Mouse (Mus musculus): ENCODE results near the gene Phpt1. TPM values are rescaled to one million over a fixed set of nuclear protein-coding genes. Genes with fewer than 3 reads are reported as not detected.
A peak's percentile ranks its signal among the peaks of the same experiment; 100 is the strongest.

The Phpt1 gene
- polyA plus RNA-seq, 1 experiment from 2014 or later = 149 TPM

DNA sequence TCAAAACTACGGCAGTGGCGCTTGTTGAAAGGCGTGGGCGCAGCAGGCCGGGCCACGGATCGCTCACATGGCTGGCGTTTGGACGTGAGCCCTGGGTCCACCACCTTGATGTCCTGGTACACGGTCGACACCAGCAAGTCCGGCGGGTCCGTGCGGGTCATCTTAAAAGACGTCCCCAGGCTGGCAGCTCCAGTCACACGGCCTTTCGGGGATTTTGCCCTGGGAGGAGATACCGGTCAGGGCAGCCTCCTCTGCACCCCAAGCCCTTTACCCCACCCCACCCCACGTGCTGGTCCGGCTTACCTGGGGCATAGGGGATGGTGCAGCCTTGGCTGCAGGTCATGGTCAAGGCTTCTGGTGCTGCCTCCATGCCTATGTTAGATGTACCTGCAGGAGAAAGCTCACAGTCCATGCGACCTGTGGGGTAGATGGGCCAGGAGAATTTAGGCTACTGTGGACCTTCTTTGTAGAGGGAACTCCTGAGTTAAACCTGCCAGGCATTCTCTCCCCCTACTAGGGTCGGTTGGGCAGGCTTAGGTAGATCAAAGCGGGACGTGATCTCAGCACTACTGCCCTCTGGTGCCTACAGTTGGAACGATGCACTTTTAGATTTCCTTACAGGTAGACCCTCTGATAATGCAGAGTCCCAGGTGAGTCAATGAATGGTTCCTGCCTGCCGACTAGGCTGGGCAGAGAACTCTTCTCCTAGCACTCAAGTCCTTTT lies 4.9 kb upstream of the Phpt1 start:
- no peak overlapping the region for H3K9ac ChIP-seq (ENCODE audit: low read depth, low read length)

DNA sequence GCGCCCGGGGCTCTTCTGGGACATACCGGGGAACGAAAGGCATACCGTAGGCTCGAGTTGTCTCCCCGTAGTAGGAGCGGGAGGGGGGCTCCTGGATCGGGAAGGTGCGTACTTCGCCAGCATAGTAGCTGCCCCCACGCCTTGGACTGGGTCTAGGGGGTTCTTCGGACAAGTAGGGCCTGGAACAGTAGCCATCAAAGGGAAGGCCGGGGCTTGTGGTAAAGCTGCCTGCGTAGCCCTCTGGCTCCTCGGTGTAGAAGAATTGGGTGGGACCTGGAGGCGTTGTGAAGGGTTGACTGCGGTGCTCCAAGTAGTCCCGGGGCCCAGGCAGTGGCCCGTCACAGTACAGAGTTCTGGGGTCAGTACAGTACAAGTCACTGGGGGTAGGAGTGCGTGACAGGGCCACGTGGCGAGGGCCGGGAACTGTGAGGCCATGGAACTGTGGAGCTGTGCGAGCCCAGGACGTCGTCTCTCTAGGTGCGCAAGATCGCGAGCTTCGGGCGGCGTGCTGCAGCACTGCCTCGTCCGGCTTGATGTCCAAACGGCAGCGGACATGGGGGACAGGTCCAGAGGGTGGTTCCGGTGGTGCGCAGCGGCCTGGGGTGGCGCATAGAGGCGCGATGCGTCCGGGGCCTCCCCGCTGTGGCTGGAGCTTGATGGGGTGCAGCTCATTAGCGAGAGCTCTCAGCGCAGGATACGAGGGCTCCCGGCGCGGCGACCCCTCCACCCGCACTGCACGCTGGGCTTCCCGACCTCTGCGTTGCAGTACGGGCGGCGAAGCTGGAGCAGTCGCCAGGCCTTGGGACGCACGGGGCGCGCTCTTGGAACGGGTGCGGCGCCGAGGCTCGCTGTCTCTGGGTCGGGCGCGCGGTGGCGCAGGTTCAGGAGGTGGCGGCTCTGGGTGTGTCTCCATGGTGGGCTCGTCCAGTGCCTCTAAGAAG lies 4.0 kb upstream of the Phpt1 start:
- H3K4me3 ChIP-seq (ENCODE audit: low read depth, low read length) = peak overlapping the region; percentile 3
- no peak overlapping the region for H3K27ac ChIP-seq (ENCODE audit: low read length)
- peaks cover 18% of the 10 kb centered on the region; the same call in 1 of the 2 replicates for H3K36me3 ChIP-seq (ENCODE audit: control insufficient read depth, insufficient read depth, low read length)
- peaks cover 49% of the 10 kb centered on the region for H3K27me3 ChIP-seq (ENCODE audit: control insufficient read depth, insufficient read depth, low read depth, low read length)
- H3K9ac ChIP-seq (ENCODE audit: low read depth, low read length) = no peak overlapping the region
- H3K4me2 ChIP-seq (ENCODE audit: low read length) = peak overlapping the region; percentile 8; the same call in 1 of the 2 replicates
- H3K4me1 ChIP-seq (ENCODE audit: control insufficient read depth, insufficient read depth, low read length) = peaks cover 52% of the 10 kb centered on the region
- 12% methylated on average over 75 of the region's 77 CpGs for WGBS
- no peaks in the 10 kb centered on the region for H3K9me3 ChIP-seq (replicated peaks; ENCODE audit: control insufficient read depth, low read length, poor library complexity, severe bottlenecking)
- ATAC-seq = no peak

More for the DNA sequence above, 4.9 kb upstream of the Phpt1 start:
- no peak for ATAC-seq
- Histone ChIP-seq H3K27ac (ENCODE audit: low read length) (no peak overlapping the region), H3K36me3 (ENCODE audit: control insufficient read depth, insufficient read depth, low read length) (peaks cover 21% of the 10 kb centered on the region; the same call in 1 of the 2 replicates), H3K4me3 (ENCODE audit: low read depth, low read length) (peak overlapping the region; percentile 3), H3K4me1 (ENCODE audit: control insufficient read depth, insufficient read depth, low read length) (peaks cover 50% of the 10 kb centered on the region), H3K4me2 (ENCODE audit: low read length) (peak overlapping the region; percentile 70; the same call in 1 of the 2 replicates), H3K9me3 (replicated peaks; ENCODE audit: control insufficient read depth, low read length, poor library complexity, severe bottlenecking) (no peaks in the 10 kb centered on the region), H3K27me3 (ENCODE audit: control insufficient read depth, insufficient read depth, low read depth, low read length) (peaks cover 49% of the 10 kb centered on the region)
- 14% methylated on average over 27 of the region's 27 CpGs for WGBS

DNA sequence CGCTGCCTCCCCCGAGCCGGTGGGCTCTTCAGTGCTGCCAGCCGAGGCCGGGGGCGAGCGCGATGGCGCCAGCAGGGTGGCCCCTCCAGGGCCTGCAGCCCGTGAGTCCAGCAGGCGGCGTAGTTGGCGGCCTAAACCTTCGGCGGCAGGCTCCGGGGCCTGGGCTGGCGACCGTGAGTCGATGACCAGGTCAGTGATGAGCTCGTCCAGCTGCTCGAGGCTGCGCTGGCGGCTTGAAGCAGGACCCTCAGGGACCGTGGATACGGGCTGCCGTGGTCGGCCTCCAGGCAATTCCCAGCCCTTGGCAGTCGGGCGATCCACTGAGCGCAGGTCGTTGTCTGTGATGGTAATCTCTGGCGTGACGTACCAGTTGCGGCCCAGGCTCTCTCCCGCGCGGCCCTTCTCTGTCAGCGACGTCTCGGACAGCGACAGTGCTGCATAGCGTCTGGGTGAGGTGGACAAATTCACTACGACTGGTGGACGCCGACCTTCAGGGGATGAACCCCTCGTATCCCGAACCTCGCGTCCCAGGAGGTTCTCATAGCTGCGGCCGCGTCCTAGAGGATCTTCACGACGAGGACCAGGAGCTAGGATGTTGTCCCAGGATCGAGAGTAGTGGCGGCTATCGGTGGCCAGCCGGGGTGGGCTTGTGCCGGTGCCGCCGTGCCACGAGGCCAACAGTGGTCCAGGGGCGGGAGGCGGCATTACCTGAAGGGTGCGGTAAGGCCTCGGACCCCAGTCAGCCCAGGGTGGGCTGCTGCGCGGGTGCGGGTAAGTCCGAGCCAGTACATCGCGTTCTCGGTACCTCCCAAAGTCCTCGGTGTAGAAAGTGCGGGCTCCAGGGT lies 3.1 kb upstream of the Phpt1 start:
- Histone ChIP-seq H3K9me3 (replicated peaks; ENCODE audit: control insufficient read depth, low read length, poor library complexity, severe bottlenecking) (no peaks in the 10 kb centered on the region), H3K9ac (ENCODE audit: low read depth, low read length) (no peak overlapping the region), H3K27me3 (ENCODE audit: control insufficient read depth, insufficient read depth, low read depth, low read length) (peaks cover 49% of the 10 kb centered on the region), H3K4me3 (ENCODE audit: low read depth, low read length) (peak overlapping the region; percentile 4), H3K4me1 (ENCODE audit: control insufficient read depth, insufficient read depth, low read length) (peaks cover 60% of the 10 kb centered on the region), H3K27ac (ENCODE audit: low read length) (no peak overlapping the region), H3K36me3 (ENCODE audit: control insufficient read depth, insufficient read depth, low read length) (peaks cover 17% of the 10 kb centered on the region; the same call in 1 of the 2 replicates), H3K4me2 (ENCODE audit: low read length) (peak overlapping the region; percentile 27)
- no peak for ATAC-seq
- 12% methylated on average over 75 of the region's 75 CpGs for WGBS

DNA sequence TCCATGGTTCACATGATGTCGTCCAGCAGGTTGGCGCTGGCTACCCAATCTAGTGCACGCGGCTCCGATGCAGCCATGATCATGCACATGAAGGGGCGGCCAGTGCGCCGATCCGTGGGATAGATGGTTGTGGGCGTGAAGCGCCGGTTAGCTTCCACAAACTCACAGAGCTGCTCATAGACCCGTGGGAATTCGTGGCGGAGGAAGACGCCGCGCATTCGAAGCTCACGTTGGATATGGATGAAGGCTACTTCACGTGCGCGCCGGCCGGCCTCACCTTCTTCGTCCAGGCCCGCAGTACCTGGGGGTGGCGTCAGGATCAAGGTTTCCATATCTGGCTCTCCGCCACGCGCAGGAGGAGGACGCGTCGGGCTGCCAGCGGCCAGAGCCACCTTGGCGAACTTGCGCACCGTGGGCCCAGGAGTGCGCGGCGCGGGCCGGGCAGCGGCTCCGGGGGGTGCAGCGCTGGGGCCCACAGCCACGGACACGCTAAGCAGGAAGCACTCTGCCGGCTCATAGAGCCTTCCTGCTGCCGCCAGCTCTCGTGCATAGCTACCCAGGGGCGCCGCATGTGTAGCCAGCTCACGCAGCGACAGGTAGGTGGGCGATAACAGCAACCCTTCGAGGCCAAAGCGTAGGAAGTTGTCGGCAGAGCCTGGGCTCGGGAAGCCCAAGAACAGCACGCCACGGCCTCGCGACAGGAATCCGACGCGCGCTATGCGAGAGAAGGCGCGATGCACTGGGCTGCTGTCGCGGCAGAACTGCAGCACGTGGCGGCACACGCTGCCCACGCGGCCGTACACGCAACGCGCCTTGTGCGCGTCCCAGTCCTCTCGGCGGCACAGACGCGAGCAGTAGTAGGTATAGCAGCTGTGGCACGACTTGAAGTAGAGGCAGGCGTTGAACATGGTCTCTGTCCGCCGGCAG lies 2.2 kb upstream of the Phpt1 start:
- H3K4me2 ChIP-seq (ENCODE audit: low read length) = peak overlapping the region; percentile 27; the same call in 1 of the 2 replicates
- no peak for ATAC-seq

DNA sequence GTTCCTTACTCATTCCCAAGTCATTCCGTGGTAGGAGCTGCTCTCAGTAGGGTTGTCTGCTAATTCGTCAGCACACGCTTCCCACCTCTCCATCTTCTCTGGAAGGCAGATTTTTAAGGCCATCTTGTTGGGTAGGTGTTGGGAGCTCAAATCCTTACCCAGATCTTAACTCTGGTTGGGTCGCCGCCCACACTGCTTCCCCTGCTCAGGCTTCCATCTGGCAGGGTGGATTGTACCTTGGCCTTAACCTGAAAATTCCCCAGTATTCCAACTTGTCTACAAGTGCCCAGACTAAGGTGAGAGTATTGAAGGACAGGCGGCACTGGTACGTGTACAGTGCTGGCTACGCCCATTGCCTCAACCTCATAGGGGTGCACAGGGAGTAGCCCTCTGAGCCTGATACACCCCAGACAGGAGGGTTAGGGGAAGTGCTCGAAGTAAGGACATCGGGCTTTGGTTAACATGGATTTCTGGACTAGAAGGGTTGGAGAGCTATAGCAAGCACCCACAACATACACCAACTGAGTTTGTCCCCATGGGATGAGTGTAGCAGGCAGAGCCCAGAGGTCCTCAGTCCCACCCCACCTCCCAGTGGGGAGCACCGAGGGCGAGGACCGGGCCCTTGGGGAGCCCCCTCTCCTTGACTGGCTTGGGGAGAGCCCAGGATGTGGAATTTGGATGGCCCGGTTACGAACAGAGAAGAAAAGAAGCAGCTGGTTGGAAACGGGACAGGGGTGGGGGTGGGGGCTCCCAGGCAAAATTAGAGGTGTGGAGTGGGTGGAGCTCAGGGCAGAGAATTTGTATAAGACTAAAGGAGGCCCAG lies 1.2 kb upstream of the Phpt1 start:
- H3K9ac ChIP-seq (ENCODE audit: low read depth, low read length) = 0 out of 2 replicates have a peak overlapping the region, but pooled peaks have one; percentile 74
- H3K4me3 ChIP-seq (ENCODE audit: low read depth, low read length) = no peak overlapping the region
- no peaks in the 10 kb centered on the region for H3K9me3 ChIP-seq (replicated peaks; ENCODE audit: control insufficient read depth, low read length, poor library complexity, severe bottlenecking)
- WGBS = 69% methylated on average over 16 of the region's 16 CpGs
- H3K4me1 ChIP-seq (ENCODE audit: control insufficient read depth, insufficient read depth, low read length) = peaks cover 49% of the 10 kb centered on the region
- no peak overlapping the region; the same call in 1 of the 2 replicates for H3K4me2 ChIP-seq (ENCODE audit: low read length)
- no peak for ATAC-seq
- H3K36me3 ChIP-seq (ENCODE audit: control insufficient read depth, insufficient read depth, low read length) = peaks cover 17% of the 10 kb centered on the region; the same call in 1 of the 2 replicates
- peaks cover 49% of the 10 kb centered on the region for H3K27me3 ChIP-seq (ENCODE audit: control insufficient read depth, insufficient read depth, low read depth, low read length)
- no peak overlapping the region for H3K27ac ChIP-seq (ENCODE audit: low read length)

More for the DNA sequence above, 2.2 kb upstream of the Phpt1 start:
- Histone ChIP-seq H3K4me3 (ENCODE audit: low read depth, low read length) (peak overlapping the region; percentile 14; the same call in 1 of the 2 replicates), H3K4me1 (ENCODE audit: control insufficient read depth, insufficient read depth, low read length) (peaks cover 55% of the 10 kb centered on the region), H3K27me3 (ENCODE audit: control insufficient read depth, insufficient read depth, low read depth, low read length) (peaks cover 49% of the 10 kb centered on the region), H3K9ac (ENCODE audit: low read depth, low read length) (no peak overlapping the region), H3K27ac (ENCODE audit: low read length) (no peak overlapping the region), H3K36me3 (ENCODE audit: control insufficient read depth, insufficient read depth, low read length) (peaks cover 17% of the 10 kb centered on the region; the same call in 1 of the 2 replicates), H3K9me3 (replicated peaks; ENCODE audit: control insufficient read depth, low read length, poor library complexity, severe bottlenecking) (no peaks in the 10 kb centered on the region)
- 18% methylated on average over 92 of the region's 92 CpGs for WGBS

DNA sequence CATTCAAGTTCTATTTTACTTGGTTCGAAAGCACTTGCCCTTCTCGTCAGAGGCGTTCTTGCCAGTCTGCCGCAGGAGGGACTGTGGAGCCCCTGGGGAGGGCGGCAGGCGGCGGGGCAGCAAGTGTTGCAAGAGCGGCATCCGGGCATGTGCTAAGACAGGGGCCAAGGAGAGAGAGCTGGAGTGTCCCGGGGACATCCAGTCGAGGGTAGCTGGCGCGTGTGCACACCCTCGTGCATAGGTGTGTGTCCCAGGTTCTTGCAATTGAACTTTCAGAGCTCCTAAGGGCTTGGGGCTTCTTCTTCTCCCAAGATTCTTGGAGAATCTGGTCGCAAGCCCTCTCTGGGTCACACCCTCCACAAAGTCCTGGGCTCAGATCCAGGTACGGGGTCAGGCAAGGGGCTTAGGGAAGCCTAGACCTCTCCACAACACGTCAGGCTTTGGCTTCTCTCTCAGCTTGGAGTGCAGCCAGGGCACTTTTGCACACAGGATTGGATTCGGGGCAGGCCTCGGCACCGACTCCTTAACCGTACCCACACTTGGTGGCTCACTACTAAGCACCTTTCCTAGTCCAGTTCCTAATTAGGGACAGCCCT lies 506 bp upstream of the Phpt1 start:
- Histone ChIP-seq H3K4me3 (ENCODE audit: low read depth, low read length) (peak overlapping the region; percentile 52), H3K27me3 (ENCODE audit: control insufficient read depth, insufficient read depth, low read depth, low read length) (peaks cover 47% of the 10 kb centered on the region), H3K9me3 (replicated peaks; ENCODE audit: control insufficient read depth, low read length, poor library complexity, severe bottlenecking) (no peaks in the 10 kb centered on the region), H3K27ac (ENCODE audit: low read length) (peak overlapping the region; percentile 93), H3K36me3 (ENCODE audit: control insufficient read depth, insufficient read depth, low read length) (peaks cover 17% of the 10 kb centered on the region; the same call in 1 of the 2 replicates), H3K4me1 (ENCODE audit: control insufficient read depth, insufficient read depth, low read length) (peaks cover 43% of the 10 kb centered on the region), H3K4me2 (ENCODE audit: low read length) (peak overlapping the region; percentile 96), H3K9ac (ENCODE audit: low read depth, low read length) (peak overlapping the region; percentile 74)
- 16% methylated on average over 20 of the region's 21 CpGs for whole genome bisulfite sequencing
- ATAC-seq = no peak

DNA sequence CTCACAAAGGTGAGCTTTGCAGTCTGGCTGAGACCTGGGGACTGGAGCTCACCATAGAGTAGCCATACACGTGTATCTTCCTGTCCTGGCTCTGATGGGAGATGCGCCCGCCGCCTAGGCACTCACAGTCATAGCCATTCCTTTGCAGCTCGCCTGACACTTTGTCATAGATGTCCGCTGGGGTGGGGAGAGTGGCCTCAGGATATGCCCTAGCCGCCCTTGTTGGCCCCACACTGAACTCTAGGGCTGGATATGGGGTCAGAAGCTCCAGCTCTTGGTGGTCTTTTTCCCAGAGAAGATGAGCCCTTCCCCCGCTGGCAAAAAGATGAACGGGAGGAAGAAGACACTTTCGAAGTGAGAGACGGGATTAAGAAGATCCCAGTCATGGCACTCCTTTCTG lies 888 bp downstream of the Phpt1 start:
- WGBS = 14% methylated on average over 11 of the region's 11 CpGs
- Histone ChIP-seq H3K9ac (ENCODE audit: low read depth, low read length) (peak overlapping the region; percentile 74), H3K4me2 (ENCODE audit: low read length) (peak overlapping the region; percentile 96), H3K36me3 (ENCODE audit: control insufficient read depth, insufficient read depth, low read length) (peaks cover 17% of the 10 kb centered on the region; the same call in 1 of the 2 replicates), H3K27me3 (ENCODE audit: control insufficient read depth, insufficient read depth, low read depth, low read length) (peaks cover 33% of the 10 kb centered on the region), H3K4me3 (ENCODE audit: low read depth, low read length) (peak overlapping the region; percentile 52), H3K9me3 (replicated peaks; ENCODE audit: control insufficient read depth, low read length, poor library complexity, severe bottlenecking) (no peaks in the 10 kb centered on the region), H3K27ac (ENCODE audit: low read length) (peak overlapping the region; percentile 93), H3K4me1 (ENCODE audit: control insufficient read depth, insufficient read depth, low read length) (peaks cover 31% of the 10 kb centered on the region)
- peak; percentile 1; the same call in 1 of the 2 replicates for ATAC-seq

Measured in midbrain, embryonic 16.5 days (tissue).